Mouse (Mus musculus) splenic B cell, adult 2 months (primary cell): Measurements from ENCODE around the gene Cldn18.

ENCODE experiments used
- DNase-seq: peaks from one replicate; pipeline ENCODE4 v3.0.0-alpha.2; 2011; ENCODE audit warnings: low read depth, low spot score
- H3K27me3 ChIP-seq: 2 replicates; pipeline ENCODE4 v1.6.1; 2012; ENCODE audit warnings: mild to moderate bottlenecking, low read length, moderate library complexity, mixed read lengths; ENCODE audit not compliant: control insufficient read depth, poor library complexity, insufficient read depth, severe bottlenecking
- H3K36me3 ChIP-seq: 2 replicates; pipeline ENCODE4 v1.6.1; 2012; ENCODE audit warnings: mild to moderate bottlenecking, low read length, moderate library complexity, mixed read lengths; ENCODE audit not compliant: control insufficient read depth, poor library complexity, insufficient read depth, severe bottlenecking

Cldn18 gene

DNA sequence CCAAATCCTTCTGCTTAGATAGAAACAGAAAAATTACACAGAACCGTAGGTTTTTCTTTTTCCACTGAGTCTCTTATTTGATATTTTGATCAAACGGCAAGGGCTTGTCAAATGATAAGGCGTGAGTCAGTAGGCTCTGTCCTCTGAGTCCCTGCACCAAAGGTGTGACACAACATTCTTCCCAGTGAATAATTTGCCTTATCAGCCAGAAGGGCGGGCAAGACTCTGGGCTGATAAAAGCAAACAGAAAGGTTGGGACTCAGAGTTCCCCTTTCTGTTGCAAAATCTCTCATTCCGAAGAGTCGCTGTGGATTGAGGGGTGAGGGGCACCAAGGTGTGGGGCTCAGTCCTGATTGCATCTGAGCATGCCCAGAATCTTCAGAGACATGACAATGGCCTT, 14.9 kb downstream of the Cldn18 start:
- DNase-seq: no peak
- no peaks in the 10 kb centered on the region for H3K27me3 ChIP-seq

DNA sequence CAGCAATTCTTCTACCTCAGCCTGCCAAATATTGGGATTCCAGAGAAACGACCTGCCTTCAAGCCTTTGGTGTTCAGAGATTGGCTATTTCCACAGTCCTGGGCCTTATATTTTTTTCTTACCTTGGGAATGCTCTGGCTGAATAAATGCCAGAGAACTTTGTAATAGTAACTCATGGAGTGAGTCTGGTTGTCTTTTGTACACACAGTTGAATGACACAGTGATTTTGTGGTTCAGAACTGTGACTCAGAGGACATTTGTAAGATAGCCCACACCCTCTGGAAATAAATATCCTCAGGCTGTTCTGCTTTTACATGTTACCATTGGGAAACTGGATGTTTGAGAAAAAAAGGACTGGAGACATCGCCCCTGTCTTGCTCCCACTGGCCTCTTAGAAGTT, 15.9 kb downstream of the Cldn18 start:
- Histone ChIP-seq H3K36me3 (no peaks in the 10 kb centered on the region), H3K27me3 (no peaks in the 10 kb centered on the region)
- no peak for DNase-seq

More for the DNA sequence above, 14.9 kb downstream of the Cldn18 start:
- H3K36me3 ChIP-seq: no peaks in the 10 kb centered on the region

DNA sequence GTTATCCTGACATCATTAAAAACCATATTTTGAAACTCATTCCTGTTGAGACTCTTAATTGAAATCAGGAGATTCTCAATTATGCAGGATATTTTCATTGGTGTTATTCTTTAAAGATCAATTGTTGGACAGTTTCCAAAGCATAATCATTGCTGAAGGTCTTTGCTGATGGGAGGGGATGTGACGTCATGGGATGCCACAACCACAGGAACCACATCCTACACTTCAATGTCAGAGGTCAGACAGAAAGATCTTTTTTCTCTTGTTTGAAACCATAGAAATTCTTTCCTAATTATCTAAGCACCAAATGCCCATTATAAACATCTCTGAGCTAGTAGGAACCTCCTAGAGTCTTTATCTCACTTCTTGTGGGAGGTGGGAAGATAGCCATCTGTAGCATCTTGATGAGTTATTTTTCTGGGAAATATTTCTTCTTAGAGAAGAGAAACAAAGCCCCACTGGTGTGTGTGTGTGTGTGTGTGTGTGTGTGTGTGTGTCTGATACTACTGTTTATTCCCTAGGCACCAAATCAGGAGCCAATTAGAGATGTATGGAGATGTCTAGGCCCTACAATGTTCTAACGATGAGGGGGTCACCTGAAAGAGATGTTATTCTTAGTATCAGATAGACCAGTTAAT, 17.2 kb downstream of the Cldn18 start:
- DNase-seq: no peak
- Histone ChIP-seq H3K27me3 (no peaks in the 10 kb centered on the region), H3K36me3 (no peaks in the 10 kb centered on the region)

DNA sequence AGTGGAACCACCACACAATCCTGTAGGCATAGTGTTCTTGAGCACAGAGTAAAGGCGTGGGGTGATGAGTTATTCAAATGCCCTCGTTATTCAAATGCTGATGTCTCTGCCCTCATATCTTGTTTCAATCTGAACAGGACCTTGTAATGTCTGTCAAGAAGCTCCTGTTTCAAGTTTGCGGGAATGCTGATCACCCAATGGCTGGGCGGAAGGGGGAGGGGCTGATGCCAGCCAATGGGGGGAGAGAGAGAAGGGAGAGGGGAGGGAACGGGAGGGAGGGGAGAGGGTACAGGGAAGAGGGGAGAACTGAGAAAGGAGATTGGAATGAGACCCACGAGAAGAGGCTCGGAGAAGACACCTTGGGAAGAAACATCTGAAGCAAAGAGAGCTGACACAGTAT, 22.1 kb downstream of the Cldn18 start:
- Histone ChIP-seq H3K36me3 (no peaks in the 10 kb centered on the region), H3K27me3 (no peaks in the 10 kb centered on the region)
- DNase-seq: no peak

DNA sequence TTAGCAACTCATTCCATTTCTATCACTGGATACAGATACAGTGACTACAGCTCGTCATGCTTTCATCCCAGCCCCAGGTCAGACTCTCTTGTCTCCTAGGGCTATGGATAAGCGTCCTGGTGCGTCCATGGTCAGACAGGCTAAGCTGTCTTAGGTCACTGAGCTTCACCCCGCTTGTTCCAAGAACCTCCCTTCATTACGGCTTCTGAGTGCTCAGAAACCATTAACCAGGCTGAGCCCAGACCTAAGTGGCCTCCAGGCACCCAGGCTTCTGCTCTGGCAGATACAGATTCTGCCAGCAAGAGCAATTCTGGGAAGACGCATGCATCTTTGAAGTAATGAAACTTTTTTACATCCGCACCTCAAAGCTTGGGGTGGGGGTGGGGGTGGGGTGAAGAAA, 26.7 kb downstream of the Cldn18 start:
- H3K27me3 ChIP-seq: no peaks in the 10 kb centered on the region

DNA sequence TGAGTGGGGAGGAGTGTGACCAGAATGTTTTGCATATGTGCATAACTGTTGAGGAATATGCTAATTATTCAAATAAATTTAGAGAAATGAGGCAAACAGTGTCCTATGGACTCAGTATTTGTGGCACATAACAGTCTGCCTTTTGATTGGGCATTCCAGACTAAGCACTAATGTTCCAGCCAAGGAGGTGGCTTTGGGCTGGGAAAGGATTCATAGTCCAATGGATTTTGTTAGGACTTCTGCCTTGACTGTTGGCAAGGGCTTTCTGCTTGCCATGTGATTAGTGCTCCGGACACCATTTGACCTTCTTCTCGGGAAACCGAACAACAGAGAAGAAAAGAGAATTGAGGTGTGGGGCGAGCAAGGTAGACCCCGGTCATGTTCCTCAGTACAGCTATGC, 27.3 kb downstream of the Cldn18 start:
- no peaks in the 10 kb centered on the region for H3K27me3 ChIP-seq
- no peaks in the 10 kb centered on the region for H3K36me3 ChIP-seq
- no peak for DNase-seq

More for the DNA sequence above, 26.7 kb downstream of the Cldn18 start:
- no peak for DNase-seq
- H3K36me3 ChIP-seq: no peaks in the 10 kb centered on the region

DNA sequence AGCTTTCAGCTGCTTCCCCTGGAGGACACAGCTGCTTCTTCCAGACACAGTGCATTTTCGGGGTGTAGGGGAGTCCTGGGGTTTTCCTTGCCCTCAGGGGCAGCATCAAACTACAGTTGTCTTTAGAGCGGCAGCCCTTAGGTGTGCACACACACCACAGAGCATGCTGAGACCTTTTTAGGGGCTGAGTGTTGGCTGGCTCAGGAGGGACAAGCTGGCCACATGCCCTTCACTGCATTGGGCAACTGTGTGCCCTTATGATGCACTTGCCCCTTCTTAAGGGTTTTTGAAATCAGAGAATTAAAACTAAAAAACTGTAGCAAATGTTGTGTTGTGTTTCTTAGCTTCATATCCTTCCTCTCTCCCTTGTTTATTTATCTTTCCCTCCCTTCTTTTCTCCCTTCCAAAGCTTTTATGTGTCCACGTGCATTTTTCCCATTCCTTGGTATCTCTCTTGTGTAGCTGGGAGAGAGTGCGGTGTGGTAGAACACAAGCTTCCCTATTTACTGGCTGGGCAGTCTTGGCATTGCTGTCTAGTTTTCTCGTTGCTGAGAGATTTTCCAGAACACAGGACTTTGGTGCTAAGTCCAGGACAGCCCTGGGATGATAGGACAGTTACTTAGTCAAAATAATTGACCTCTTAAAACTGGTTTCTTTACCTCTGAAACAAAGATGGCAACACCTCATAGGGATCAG, 31.4 kb downstream of the Cldn18 start:
- Histone ChIP-seq H3K36me3 (no peaks in the 10 kb centered on the region), H3K27me3 (no peaks in the 10 kb centered on the region)
- DNase-seq: no peak

DNA sequence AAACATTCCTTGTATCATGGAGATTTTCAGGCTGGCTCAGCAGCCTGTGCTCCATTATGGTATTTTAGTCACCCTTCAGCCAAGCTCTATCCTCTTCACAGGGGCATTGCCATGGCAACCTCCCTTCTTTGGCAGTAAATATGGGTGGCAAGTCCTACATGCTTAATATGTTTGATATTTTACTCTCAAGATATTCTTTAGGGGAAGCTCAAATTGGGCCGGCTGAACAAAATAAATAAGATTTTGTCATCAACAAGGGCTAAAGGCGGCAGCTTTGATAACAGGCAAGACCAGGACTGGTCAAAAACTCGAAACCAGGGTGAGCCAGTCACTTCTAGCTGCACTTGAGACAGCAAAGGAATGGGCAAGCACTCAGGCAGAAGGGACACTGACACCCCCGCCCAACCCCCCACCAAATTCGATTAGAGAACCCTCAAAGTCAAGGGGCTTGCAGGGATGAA, 32.0 kb downstream of the Cldn18 start:
- no peak for DNase-seq
- H3K27me3 ChIP-seq: no peaks in the 10 kb centered on the region
- no peaks in the 10 kb centered on the region for H3K36me3 ChIP-seq

DNA sequence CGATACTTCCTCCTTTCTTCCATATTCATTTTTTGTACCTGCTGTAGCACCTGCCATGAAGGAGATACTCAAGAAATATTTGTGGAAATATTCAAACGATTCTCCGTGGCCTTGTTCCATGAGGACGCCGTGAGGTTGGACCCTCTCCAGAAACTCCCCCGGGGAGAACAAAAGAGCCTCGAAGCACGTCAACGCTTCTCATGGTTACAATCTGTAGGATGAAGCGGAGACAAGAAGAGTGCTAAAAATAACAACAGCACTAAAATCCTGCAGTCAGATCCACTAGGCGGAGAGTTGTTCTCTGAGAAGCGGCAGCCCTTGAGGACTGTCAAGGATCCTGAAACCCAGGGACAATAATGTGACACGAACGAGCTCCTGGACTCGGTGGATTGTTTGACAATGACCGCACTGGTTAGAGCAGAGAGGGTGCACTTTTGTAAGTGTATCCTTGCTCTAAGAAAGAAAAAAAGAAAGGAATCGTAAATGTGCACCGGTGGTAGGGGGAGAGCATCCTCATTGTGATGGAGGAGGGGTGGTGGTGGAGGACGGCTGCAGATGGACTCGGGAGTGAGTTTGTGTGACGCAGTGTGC, 35.0 kb downstream of the Cldn18 start:
- DNase-seq: no peak
- H3K27me3 ChIP-seq: no peaks in the 10 kb centered on the region
- no peaks in the 10 kb centered on the region for H3K36me3 ChIP-seq

DNA sequence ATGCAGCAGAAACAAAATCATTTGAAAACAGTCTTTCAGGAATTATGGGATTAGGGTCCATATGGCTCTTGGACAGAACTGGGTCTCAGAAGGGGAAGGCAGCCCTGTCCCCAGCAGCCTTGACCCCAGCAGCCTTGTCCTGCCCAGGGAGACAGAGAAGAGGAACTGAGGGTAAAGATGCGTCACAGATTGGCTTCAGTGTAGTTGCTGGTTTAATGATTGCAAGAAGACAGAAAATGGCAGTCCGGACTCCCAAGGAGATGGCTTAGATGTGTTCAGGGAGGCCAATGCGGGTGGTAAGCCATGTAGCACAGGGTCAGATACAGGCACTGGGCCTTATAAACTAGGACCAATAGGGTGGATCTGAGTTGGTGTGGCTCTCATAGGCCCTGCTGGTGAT, 41.4 kb downstream of the Cldn18 start:
- H3K36me3 ChIP-seq: no peaks in the 10 kb centered on the region
- H3K27me3 ChIP-seq: no peaks in the 10 kb centered on the region
- DNase-seq: no peak

DNA sequence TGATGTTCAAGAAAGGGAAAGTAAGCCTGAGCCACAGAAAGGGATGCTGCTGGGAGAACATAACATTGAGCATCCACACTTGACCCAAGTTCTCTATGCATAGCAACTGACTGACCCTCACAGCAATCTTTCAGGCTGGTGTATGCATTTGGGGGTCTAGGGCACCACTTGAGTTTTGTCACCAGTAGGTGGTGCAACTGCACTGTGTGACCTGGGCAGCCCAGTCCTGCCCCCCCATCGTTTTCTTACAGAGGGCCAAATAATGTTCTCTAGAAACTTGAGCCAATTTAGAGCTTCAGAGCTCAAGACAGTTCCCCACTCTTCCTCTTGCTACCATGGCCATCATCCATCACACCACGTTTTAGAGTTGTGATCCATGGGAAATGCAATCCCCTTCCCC, 45.5 kb downstream of the Cldn18 start:
- no peak for DNase-seq
- H3K36me3 ChIP-seq: no peaks in the 10 kb centered on the region
- no peaks in the 10 kb centered on the region for H3K27me3 ChIP-seq

DNA sequence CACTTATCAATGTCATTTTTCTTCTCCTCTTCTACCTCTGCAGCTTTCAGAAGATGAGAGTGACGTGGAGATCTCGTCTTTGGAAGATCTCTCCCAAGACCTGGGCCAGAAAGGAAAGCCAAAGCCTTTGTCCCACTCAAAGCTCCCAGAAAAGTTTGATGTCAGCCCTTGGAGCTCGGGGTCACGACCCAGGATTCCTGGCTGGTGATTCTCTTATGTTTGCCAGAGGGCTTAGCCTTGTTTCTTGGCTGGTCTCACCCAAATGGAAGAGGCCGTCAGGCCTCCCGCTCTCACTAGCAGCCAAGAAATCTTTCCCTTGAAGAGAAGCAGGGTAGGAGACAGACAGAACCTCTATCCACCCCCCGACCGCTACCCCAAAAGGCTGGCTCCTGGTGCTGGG, 49.5 kb downstream of the Cldn18 start:
- DNase-seq: no peak
- no peaks in the 10 kb centered on the region for H3K27me3 ChIP-seq
- H3K36me3 ChIP-seq: no peaks in the 10 kb centered on the region

DNA sequence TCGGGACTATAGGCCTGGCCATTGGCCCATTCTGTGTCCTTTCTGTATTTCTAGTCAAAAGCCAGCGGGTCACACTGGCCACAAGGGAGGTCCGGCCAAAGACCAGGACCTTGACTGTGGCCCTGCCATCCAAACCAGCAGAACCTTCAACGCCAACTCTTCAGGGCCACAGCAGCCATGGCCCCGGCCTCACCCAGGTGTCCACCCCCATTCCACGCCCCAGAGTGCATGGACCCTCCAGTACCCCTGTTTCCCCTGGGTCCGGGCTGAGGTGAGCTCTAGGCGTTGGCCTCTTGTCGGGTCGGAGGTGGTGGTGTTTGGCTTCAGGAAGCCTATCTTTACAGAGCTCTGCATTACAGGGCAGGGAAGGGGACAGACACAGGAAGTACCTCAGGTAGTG, 54.2 kb downstream of the Cldn18 start:
- DNase-seq: no peak
- H3K27me3 ChIP-seq: no peaks in the 10 kb centered on the region
- H3K36me3 ChIP-seq: no peaks in the 10 kb centered on the region

DNA sequence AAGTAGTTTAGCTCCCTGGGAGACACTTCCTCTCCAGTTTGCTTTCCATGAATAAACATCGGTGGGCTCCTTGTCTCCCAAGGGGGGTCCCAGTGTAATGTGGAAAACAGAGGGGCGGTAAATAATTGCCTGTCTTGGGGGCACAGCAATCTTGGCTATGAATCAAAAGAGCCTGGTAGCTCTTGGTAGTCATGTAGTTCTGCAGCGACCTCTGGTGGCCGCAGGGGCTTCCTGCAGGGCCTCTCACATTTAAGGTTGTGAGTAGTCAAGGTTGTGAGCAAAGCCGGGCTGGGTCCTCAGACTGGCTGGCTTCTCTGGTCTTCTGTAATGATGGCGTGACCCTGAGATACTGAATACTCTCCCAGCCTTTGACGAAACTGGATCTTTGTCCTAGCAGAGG, 54.7 kb downstream of the Cldn18 start:
- Histone ChIP-seq H3K36me3 (no peaks in the 10 kb centered on the region), H3K27me3 (no peaks in the 10 kb centered on the region)
- peak; percentile 38 for DNase-seq

DNA sequence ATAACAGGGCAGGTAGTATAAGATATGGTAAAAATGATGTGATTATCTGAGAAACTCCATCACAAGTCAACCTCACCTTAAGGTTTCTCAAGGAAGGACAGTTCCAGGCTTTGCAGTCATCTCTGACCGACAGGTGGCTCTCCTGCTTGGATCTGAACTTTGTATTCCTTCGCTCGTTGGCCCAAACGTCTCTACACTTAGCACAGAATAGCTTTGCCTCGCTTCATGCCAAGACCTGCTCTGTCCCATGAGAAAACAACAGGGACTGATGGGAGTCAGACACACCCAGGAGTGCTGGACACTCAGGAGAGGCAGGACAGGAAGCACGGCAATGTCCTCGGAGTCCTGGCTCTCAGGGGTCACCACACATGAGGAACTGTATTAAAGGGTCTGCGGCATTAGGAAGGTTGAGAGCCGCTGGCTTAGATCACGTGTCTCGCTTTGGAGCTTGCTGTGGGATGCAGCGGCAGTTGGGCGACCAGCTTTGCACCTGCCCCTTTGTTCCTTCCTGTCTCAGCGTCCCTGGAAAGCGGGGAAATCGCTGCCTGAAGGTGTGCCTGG, 55.4 kb downstream of the Cldn18 start:
- Histone ChIP-seq H3K36me3 (no peaks in the 10 kb centered on the region), H3K27me3 (no peaks in the 10 kb centered on the region)
- DNase-seq: no peak
